In the genomic region with DNA sequence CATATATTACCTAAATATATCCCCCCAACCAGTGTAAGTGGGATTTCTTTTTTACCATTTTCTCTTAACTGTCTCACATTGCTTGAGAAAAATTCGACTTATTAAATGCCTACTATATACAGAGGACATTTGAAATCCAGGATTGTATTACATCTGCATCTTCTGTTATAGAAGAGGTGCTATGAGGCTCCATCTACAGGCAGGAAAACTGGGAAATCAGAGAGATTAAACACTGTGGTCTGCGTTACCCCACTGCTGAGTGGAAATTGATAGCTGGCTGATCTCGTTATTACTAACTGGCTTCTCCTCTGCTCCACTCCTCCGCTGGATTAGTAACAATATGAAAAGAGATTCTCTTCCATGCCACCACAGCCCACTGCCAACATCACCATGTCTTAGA, we compare ENCODE assay signal across 24 mouse cellular contexts. TPM values are rescaled to one million over a fixed set of nuclear protein-coding genes. Genes with fewer than 3 reads are reported as not detected.
"Had no signal": no experiment of that assay in that cellular context is flagged by ENCODE, and none has a peak within 500 bp of the region (broad histone marks: within the 10 kb centered on the region; RNA-seq: fewer than 3 reads in every experiment).

No protein-coding gene starts in this region.

- H3K27ac ChIP-seq: limb, embryonic 15.5 days; lung, embryonic 15.5 days; macrophage; midbrain, embryonic 12.5 days; neural tube, embryonic 13.5 days had no signal

- H3K9me3 ChIP-seq: limb, embryonic 15.5 days; lung, embryonic 15.5 days; megakaryocyte, embryonic 14.5 days; midbrain, embryonic 12.5 days; neural tube, embryonic 13.5 days had no signal

- H3K9ac ChIP-seq: limb, embryonic 15.5 days; lung, embryonic 15.5 days; midbrain, embryonic 12.5 days; neural tube, embryonic 13.5 days had no signal

- H3K4me2 ChIP-seq: limb, embryonic 15.5 days; lung, embryonic 15.5 days; midbrain, embryonic 12.5 days; neural tube, embryonic 13.5 days had no signal

- H3K4me1 ChIP-seq: limb, embryonic 15.5 days; lung, embryonic 15.5 days; megakaryocyte, embryonic 14.5 days; midbrain, embryonic 12.5 days; neural tube, embryonic 13.5 days had no signal

- H3K27me3 ChIP-seq: limb, embryonic 15.5 days; lung, embryonic 15.5 days; megakaryocyte, embryonic 14.5 days; midbrain, embryonic 12.5 days; neural tube, embryonic 13.5 days had no signal

- H3K36me3 ChIP-seq: limb, embryonic 15.5 days; lung, embryonic 15.5 days; midbrain, embryonic 12.5 days; neural tube, embryonic 13.5 days had no signal

- ATAC-seq: intestine, postnatal 0 days had no signal

- DNase-seq: kidney, postnatal 10 days; kidney, postnatal 4 days; layer of hippocampus, adult 9-11 months; layer of hippocampus, postnatal 36 days; lung, postnatal 14 days; retina, postnatal 1 day; right cerebral cortex, postnatal 4 days; spleen, adult 18-20 months; thymus, adult 18-20 months; thymus, postnatal 25 days had no signal

- H3K4me3 ChIP-seq: limb, embryonic 15.5 days; lung, embryonic 15.5 days; megakaryocyte, embryonic 14.5 days; midbrain, embryonic 12.5 days; neural tube, embryonic 13.5 days had no signal

RNA-seq across cellular contexts. Expression of a gene that starts 0.4 kb away (rescaled TPM):
- total RNA-seq: layer of hippocampus, postnatal 36 days; left cerebral cortex, postnatal 25 days; monocyte, adult 5-6 weeks had no signal
- polyA plus RNA-seq: intestine, postnatal 0 days; limb, embryonic 11.5 days; lung, embryonic 15.5 days; macrophage; midbrain, embryonic 12.5 days; neural tube, embryonic 13.5 days; stomach, embryonic 14.5 days; urinary bladder, adult 2 months had no signal

RNA-seq across cellular contexts. Expression of a gene that starts 18.7 kb away (rescaled TPM):
- total RNA-seq: layer of hippocampus, postnatal 36 days; left cerebral cortex, adult 8-10 months; left cerebral cortex, postnatal 25 days; monocyte, adult 5-6 weeks had no signal
- polyA plus RNA-seq: intestine, postnatal 0 days; kidney, embryonic 14.5 days; limb, embryonic 11.5 days; limb, embryonic 15.5 days; lung, embryonic 15.5 days; macrophage; midbrain, embryonic 12.5 days; neural tube, embryonic 13.5 days; stomach, embryonic 14.5 days; urinary bladder, adult 2 months had no signal

RNA-seq across cellular contexts. Expression of a gene that starts 37.4 kb away (rescaled TPM):
- total RNA-seq: monocyte, adult 5-6 weeks had no signal
- polyA plus RNA-seq: stomach, embryonic 14.5 days had no signal
